Mouse (Mus musculus): ENCODE results near the gene Stra6. TPM values are rescaled to one million over a fixed set of nuclear protein-coding genes. Genes with fewer than 3 reads are reported as not detected.

The Stra6 gene
- polyA plus RNA-seq, 1 experiment from 2014 or later = 0.89 TPM

DNA sequence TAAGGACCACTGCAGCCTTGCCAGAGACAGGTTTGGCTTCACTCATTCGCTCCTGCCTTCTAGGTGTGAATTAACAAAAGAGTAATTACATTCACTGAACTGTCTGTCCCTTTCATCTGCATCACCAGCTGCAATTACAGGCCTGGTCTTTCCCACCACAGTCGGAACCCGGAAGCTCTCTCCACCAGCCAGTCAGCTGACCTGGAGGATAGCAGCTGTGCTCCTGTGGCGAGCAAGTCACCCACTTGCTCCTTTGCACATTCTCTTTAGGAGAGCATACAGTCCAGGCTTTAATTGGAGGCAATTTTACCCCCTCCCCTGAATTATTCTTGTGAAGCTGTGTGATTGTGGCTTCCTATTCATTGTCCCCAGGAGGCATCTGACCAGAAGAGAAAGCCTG, 17.9 kb upstream of the Stra6 start:
- H3K27ac ChIP-seq (ENCODE audit: low read length) = no peak overlapping the region
- H3K27me3 ChIP-seq (ENCODE audit: control insufficient read depth, insufficient read depth, low read length) = peaks cover 6% of the 10 kb centered on the region
- H3K9me3 ChIP-seq (replicated peaks; ENCODE audit: control insufficient read depth, low read length) = no peaks in the 10 kb centered on the region
- ATAC-seq (replicated peaks; ENCODE audit: extremely low read depth, insufficient read depth, low FRiP score) = no peak
- no peak overlapping the region for H3K4me2 ChIP-seq (ENCODE audit: low read depth, low read length)
- peaks cover 8% of the 10 kb centered on the region for H3K4me1 ChIP-seq (ENCODE audit: control insufficient read depth, insufficient read depth, low read length)
- no peak overlapping the region for H3K4me3 ChIP-seq (ENCODE audit: low read length)
- H3K9ac ChIP-seq (ENCODE audit: low read length) = no peak overlapping the region
- no peaks in the 10 kb centered on the region for H3K36me3 ChIP-seq (ENCODE audit: control insufficient read depth, insufficient read depth)
- 39% methylated on average over 4 of the region's 4 CpGs for WGBS

DNA sequence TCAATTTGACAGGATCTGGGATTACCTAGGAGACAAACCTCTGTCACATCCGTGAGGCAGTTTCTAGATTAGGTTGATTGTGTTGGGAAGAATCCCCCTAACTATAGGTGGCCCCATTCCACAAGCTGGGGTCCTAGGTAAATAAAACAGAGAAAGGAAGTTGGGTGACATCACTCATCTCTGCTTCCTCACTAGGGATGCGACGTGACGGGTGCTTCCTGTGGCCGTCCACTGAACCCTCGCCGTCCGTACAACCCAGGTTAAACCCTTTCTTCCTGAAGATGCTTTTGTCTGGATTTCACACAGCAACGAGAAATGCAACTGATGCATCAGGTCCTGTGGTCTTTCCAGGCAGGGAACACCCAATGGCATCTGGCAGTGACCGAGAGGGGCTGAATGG, 16.5 kb upstream of the Stra6 start:
- 49% methylated on average over 10 of the region's 10 CpGs for WGBS
- Histone ChIP-seq H3K4me2 (ENCODE audit: low read depth, low read length) (no peak overlapping the region), H3K4me1 (ENCODE audit: control insufficient read depth, insufficient read depth, low read length) (peaks cover 8% of the 10 kb centered on the region), H3K9ac (ENCODE audit: low read length) (no peak overlapping the region), H3K4me3 (ENCODE audit: low read length) (no peak overlapping the region), H3K36me3 (ENCODE audit: control insufficient read depth, insufficient read depth) (no peaks in the 10 kb centered on the region), H3K9me3 (replicated peaks; ENCODE audit: control insufficient read depth, low read length) (no peaks in the 10 kb centered on the region), H3K27me3 (ENCODE audit: control insufficient read depth, insufficient read depth, low read length) (peaks cover 6% of the 10 kb centered on the region), H3K27ac (ENCODE audit: low read length) (no peak overlapping the region)
- no peak for ATAC-seq (replicated peaks; ENCODE audit: extremely low read depth, insufficient read depth, low FRiP score)

DNA sequence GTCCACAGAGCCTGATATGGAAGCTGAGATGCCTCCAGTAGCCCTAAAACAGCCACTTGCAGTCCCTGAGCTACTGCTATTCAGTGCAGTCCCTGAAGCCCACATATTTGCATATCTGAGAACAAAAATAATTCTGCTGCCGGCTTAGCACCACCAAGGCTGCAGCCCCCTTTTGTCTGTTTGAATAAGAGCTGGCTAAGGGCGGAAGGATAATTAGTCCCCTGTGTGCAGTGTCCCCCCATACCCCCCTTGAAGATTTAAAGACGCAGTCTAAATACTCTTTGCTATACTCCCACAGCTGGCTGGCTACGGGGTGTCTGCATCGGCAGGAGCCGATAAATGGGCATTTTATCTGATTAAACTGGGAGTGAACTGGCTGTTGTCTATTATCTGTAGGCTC, 15.0 kb upstream of the Stra6 start:
- Histone ChIP-seq H3K4me2 (ENCODE audit: low read depth, low read length) (no peak overlapping the region), H3K9ac (ENCODE audit: low read length) (0 out of 2 replicates have a peak overlapping the region, but pooled peaks have one; percentile 14), H3K27ac (ENCODE audit: low read length) (no peak overlapping the region), H3K36me3 (ENCODE audit: control insufficient read depth, insufficient read depth) (no peaks in the 10 kb centered on the region), H3K9me3 (replicated peaks; ENCODE audit: control insufficient read depth, low read length) (no peaks in the 10 kb centered on the region), H3K27me3 (ENCODE audit: control insufficient read depth, insufficient read depth, low read length) (peaks cover 6% of the 10 kb centered on the region), H3K4me3 (ENCODE audit: low read length) (no peak overlapping the region), H3K4me1 (ENCODE audit: control insufficient read depth, insufficient read depth, low read length) (peaks cover 11% of the 10 kb centered on the region)
- 18% methylated on average over 6 of the region's 6 CpGs for WGBS
- no peak for ATAC-seq (replicated peaks; ENCODE audit: extremely low read depth, insufficient read depth, low FRiP score)

DNA sequence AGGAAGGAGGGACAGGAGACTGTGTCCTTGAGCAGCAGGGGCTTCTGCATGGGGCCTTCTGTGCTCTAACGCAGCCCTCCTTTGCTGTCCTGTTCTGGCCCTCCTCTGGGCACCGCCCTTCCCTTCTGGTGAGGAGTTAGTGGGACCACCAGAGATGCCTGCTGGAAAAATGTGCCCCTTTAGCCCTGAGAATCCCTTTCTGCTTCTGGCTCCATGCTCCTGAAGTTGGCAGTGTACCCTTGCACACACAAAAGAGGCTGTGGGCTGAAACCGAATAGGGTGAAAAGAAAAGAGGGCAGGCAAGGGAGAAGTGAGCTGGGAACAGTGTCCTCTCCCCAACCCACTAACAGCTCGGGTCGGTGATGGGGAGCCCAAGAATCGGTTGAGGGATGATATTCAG, 14.4 kb upstream of the Stra6 start:
- peaks cover 11% of the 10 kb centered on the region for H3K4me1 ChIP-seq (ENCODE audit: control insufficient read depth, insufficient read depth, low read length)
- H3K9me3 ChIP-seq (replicated peaks; ENCODE audit: control insufficient read depth, low read length) = no peaks in the 10 kb centered on the region
- no peak for ATAC-seq (replicated peaks; ENCODE audit: extremely low read depth, insufficient read depth, low FRiP score)
- 64% methylated on average over 6 of the region's 6 CpGs for WGBS
- H3K36me3 ChIP-seq (ENCODE audit: control insufficient read depth, insufficient read depth) = no peaks in the 10 kb centered on the region
- H3K27ac ChIP-seq (ENCODE audit: low read length) = no peak overlapping the region
- peaks cover 6% of the 10 kb centered on the region for H3K27me3 ChIP-seq (ENCODE audit: control insufficient read depth, insufficient read depth, low read length)
- H3K4me2 ChIP-seq (ENCODE audit: low read depth, low read length) = no peak overlapping the region
- H3K4me3 ChIP-seq (ENCODE audit: low read length) = no peak overlapping the region
- H3K9ac ChIP-seq (ENCODE audit: low read length) = no peak overlapping the region

DNA sequence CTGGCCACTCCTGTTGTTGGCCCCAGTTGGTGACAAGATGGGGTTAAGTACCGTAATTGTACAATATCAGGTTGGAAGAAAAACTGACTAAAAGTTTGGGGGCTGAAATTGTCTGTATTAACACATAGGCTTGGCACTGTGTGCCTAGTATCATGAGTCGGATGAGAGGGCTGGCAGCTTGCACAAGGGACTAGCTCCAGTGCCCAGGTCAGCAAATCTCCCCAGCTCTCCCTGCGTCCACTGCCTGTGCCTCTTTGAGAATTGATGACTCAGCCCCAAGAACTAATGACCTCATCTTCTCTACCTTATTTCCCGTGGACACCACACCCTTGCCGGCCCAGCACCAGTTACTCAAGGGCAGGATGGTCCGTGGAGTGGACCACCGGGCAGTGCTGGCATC, 13.7 kb upstream of the Stra6 start:
- 61% methylated on average over 7 of the region's 7 CpGs for WGBS
- Histone ChIP-seq H3K4me2 (ENCODE audit: low read depth, low read length) (no peak overlapping the region), H3K4me3 (ENCODE audit: low read length) (no peak overlapping the region), H3K27ac (ENCODE audit: low read length) (no peak overlapping the region), H3K9me3 (replicated peaks; ENCODE audit: control insufficient read depth, low read length) (no peaks in the 10 kb centered on the region), H3K27me3 (ENCODE audit: control insufficient read depth, insufficient read depth, low read length) (peaks cover 6% of the 10 kb centered on the region), H3K36me3 (ENCODE audit: control insufficient read depth, insufficient read depth) (no peaks in the 10 kb centered on the region), H3K9ac (ENCODE audit: low read length) (no peak overlapping the region), H3K4me1 (ENCODE audit: control insufficient read depth, insufficient read depth, low read length) (peaks cover 11% of the 10 kb centered on the region)
- ATAC-seq (replicated peaks; ENCODE audit: extremely low read depth, insufficient read depth, low FRiP score) = no peak

DNA sequence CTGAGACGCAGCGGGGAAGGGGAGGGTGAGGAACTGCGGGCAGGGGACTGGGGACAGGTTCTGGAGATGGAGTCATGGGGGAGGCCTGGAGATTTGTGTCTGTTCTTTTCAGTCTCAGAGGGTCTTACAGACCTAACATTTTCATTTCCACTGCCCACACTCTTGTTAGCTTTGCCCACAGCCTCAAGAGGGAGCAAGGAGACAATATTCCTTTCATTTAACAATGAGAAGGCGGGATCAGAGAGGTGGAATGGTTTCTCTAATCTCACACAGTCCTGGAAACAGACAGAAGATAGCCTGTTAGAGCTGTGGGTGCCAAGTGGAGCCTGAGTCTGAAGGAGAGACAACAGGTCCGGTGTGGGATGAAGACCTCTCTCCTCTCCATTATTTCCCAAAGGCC, 11.7 kb upstream of the Stra6 start:
- no peak for ATAC-seq (replicated peaks; ENCODE audit: extremely low read depth, insufficient read depth, low FRiP score)
- H3K27ac ChIP-seq (ENCODE audit: low read length) = no peak overlapping the region
- WGBS = 31% methylated on average over 5 of the region's 5 CpGs

DNA sequence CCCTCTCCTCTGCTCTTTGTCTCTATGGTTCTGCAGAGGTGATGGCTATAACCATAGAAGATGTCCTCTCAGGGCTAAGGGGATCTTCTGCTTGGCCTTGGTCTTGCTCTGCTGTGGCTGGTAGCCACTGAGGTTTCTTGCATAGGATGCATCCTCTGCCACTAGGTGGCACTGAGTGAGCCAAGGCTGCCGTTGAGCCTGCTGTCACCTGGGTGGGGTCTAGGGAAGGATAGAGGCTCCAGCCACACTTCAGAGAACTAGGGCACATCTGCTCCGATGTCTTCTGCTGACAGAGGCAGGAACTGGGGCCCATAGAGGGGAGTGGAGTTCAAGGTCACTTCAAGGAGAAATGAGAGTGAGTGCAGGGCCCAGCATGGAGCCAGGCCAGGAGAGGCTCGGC, 10.5 kb upstream of the Stra6 start:
- H3K4me2 ChIP-seq (ENCODE audit: low read depth, low read length) = no peak overlapping the region
- H3K9me3 ChIP-seq (replicated peaks; ENCODE audit: control insufficient read depth, low read length) = no peaks in the 10 kb centered on the region
- peaks cover 11% of the 10 kb centered on the region for H3K4me1 ChIP-seq (ENCODE audit: control insufficient read depth, insufficient read depth, low read length)
- H3K9ac ChIP-seq (ENCODE audit: low read length) = no peak overlapping the region
- ATAC-seq (replicated peaks; ENCODE audit: extremely low read depth, insufficient read depth, low FRiP score) = no peak; the same call in 1 of the 2 replicates
- WGBS = 14% methylated on average over 3 of the region's 3 CpGs
- no peak overlapping the region for H3K27ac ChIP-seq (ENCODE audit: low read length)
- H3K36me3 ChIP-seq (ENCODE audit: control insufficient read depth, insufficient read depth) = no peaks in the 10 kb centered on the region
- no peak overlapping the region for H3K4me3 ChIP-seq (ENCODE audit: low read length)
- peaks cover 10% of the 10 kb centered on the region for H3K27me3 ChIP-seq (ENCODE audit: control insufficient read depth, insufficient read depth, low read length)

More for the DNA sequence above, 11.7 kb upstream of the Stra6 start:
- Histone ChIP-seq H3K4me3 (ENCODE audit: low read length) (no peak overlapping the region), H3K27me3 (ENCODE audit: control insufficient read depth, insufficient read depth, low read length) (peaks cover 6% of the 10 kb centered on the region), H3K9me3 (replicated peaks; ENCODE audit: control insufficient read depth, low read length) (no peaks in the 10 kb centered on the region), H3K4me1 (ENCODE audit: control insufficient read depth, insufficient read depth, low read length) (peaks cover 11% of the 10 kb centered on the region), H3K9ac (ENCODE audit: low read length) (no peak overlapping the region), H3K36me3 (ENCODE audit: control insufficient read depth, insufficient read depth) (no peaks in the 10 kb centered on the region), H3K4me2 (ENCODE audit: low read depth, low read length) (no peak overlapping the region)

DNA sequence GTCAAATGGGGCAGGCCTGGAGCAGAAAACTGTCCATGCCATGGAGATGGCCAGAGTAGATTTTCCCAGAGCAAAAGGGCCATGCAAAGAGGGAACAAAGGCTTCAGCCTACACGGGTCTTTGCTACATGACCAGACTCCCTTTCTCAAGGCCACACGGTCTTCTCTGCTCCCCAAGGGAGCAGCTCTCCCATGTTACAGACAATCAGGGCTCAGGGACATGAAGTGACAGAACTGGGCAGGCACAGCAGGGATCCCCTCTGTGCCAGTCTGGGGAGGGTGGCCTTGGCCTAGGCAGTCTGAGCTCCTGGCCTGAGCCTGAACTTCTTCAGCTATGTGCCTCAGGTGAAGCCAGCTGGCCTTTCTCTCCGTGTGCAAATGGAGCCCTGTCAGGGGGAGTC, 10.0 kb upstream of the Stra6 start:
- ATAC-seq (replicated peaks; ENCODE audit: extremely low read depth, insufficient read depth, low FRiP score) = no peak

DNA sequence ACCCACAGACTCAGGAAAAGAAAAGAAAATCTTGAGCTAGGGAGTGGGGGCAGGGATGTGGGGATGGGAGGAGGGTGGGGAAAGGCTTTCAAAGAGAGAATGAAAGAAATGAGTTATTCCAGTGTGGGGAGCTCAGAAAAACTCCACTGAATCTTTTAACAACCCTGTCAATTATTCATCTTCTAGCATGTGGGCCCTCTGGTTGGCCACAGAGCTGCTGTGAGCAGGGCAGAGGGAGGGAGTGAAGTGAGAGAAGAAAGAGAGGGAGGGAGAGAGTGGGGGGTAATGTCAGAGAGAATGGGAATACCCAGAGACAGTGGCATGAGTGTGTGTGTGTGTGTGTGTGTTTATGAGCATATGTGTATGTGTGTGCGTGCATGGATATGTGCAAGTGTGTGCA, 9.6 kb upstream of the Stra6 start:
- 89% methylated on average over 1 of the region's 1 CpGs for WGBS
- Histone ChIP-seq H3K27me3 (ENCODE audit: control insufficient read depth, insufficient read depth, low read length) (peaks cover 14% of the 10 kb centered on the region), H3K36me3 (ENCODE audit: control insufficient read depth, insufficient read depth) (no peaks in the 10 kb centered on the region), H3K27ac (ENCODE audit: low read length) (no peak overlapping the region), H3K4me3 (ENCODE audit: low read length) (no peak overlapping the region), H3K4me2 (ENCODE audit: low read depth, low read length) (no peak overlapping the region), H3K4me1 (ENCODE audit: control insufficient read depth, insufficient read depth, low read length) (peaks cover 4% of the 10 kb centered on the region; the same call in 1 of the 2 replicates), H3K9ac (ENCODE audit: low read length) (no peak overlapping the region), H3K9me3 (replicated peaks; ENCODE audit: control insufficient read depth, low read length) (no peaks in the 10 kb centered on the region)
- ATAC-seq (replicated peaks; ENCODE audit: extremely low read depth, insufficient read depth, low FRiP score) = no peak

More for the DNA sequence above, 10.0 kb upstream of the Stra6 start:
- H3K27me3 ChIP-seq (ENCODE audit: control insufficient read depth, insufficient read depth, low read length) = peaks cover 14% of the 10 kb centered on the region
- no peak overlapping the region for H3K4me2 ChIP-seq (ENCODE audit: low read depth, low read length)
- H3K4me3 ChIP-seq (ENCODE audit: low read length) = no peak overlapping the region
- H3K9me3 ChIP-seq (replicated peaks; ENCODE audit: control insufficient read depth, low read length) = no peaks in the 10 kb centered on the region
- no peaks in the 10 kb centered on the region for H3K36me3 ChIP-seq (ENCODE audit: control insufficient read depth, insufficient read depth)
- no peak overlapping the region for H3K9ac ChIP-seq (ENCODE audit: low read length)
- H3K27ac ChIP-seq (ENCODE audit: low read length) = no peak overlapping the region
- 62% methylated on average over 3 of the region's 3 CpGs for WGBS
- H3K4me1 ChIP-seq (ENCODE audit: control insufficient read depth, insufficient read depth, low read length) = peaks cover 7% of the 10 kb centered on the region

DNA sequence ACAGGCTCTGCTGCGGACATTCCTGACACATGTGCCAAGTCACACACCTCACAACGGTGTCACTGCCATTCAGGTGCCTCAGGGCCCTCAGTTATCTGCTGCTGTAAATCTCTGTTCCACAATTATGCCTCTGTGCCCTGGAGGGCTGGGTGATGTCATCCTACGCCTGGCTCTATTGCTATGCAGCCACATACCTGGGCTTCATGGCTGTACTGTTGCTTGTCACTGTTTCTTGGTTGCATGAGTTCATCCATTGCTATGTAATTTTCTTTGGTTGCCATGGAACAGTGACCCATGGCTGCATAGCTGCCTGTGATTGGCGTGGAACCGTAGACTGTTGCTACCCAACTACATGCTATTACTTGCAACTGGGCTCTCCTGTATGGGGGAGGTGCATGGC, 7.9 kb upstream of the Stra6 start:
- 59% methylated on average over 5 of the region's 5 CpGs for WGBS
- peaks cover 4% of the 10 kb centered on the region; the same call in 1 of the 2 replicates for H3K4me1 ChIP-seq (ENCODE audit: control insufficient read depth, insufficient read depth, low read length)
- H3K27ac ChIP-seq (ENCODE audit: low read length) = no peak overlapping the region
- no peak for ATAC-seq (replicated peaks; ENCODE audit: extremely low read depth, insufficient read depth, low FRiP score)
- H3K9me3 ChIP-seq (replicated peaks; ENCODE audit: control insufficient read depth, low read length) = no peaks in the 10 kb centered on the region
- no peak overlapping the region for H3K4me2 ChIP-seq (ENCODE audit: low read depth, low read length)
- H3K27me3 ChIP-seq (ENCODE audit: control insufficient read depth, insufficient read depth, low read length) = peaks cover 8% of the 10 kb centered on the region
- no peak overlapping the region for H3K9ac ChIP-seq (ENCODE audit: low read length)
- no peaks in the 10 kb centered on the region for H3K36me3 ChIP-seq (ENCODE audit: control insufficient read depth, insufficient read depth)
- no peak overlapping the region for H3K4me3 ChIP-seq (ENCODE audit: low read length)
